Mouse (Mus musculus) retina, adult 2 months (tissue): ENCODE data around the gene Capn15.

ENCODE experiments used
- DNase-seq: peaks from one replicate; pipeline ENCODE4 v3.0.0-alpha.2; 2012; ENCODE audit warnings: low read depth, low spot score

Gene Capn15

DNA sequence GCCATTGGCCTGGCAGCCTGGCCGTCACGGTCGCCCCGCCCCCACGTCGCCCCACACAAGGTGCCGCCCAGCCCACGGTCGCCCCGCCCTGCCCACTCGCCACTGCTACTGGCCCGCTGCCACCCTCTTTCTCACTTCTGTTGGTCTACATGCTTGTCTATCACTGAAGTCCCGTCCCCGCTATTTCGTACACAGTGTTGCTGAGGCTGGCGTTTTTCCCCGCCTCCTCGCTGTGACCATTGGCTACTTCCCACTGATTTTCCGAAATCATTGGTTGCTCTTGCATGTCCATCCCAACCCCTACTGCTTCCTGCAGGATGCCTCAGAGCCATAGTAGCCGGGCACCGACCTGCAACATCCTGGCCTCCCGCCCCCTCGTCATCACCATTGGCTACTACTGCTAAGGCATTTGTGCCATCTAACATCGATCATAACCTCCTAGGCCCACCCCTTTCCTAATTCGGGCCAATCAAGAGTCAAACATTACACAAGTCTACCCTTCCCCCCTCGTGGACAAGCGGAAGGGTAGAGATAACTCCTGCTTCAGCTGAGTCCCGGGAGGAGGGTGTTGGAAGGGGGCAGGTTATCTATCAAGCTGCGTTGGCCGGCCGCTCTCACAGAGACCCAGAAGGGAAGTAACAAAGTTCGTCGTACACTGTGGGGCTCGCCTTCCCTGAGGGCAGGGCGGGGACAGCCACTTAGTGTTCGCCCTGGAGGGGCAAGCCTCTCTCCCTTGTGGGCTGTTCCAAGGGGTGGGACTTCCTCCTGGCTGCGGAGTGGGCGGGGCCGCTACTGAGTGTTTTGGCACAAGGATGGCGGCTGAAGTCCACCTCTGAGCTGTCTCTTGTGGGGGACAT, 65.6 kb downstream of the Capn15 start:
- DNase-seq = peak; percentile 99

DNA sequence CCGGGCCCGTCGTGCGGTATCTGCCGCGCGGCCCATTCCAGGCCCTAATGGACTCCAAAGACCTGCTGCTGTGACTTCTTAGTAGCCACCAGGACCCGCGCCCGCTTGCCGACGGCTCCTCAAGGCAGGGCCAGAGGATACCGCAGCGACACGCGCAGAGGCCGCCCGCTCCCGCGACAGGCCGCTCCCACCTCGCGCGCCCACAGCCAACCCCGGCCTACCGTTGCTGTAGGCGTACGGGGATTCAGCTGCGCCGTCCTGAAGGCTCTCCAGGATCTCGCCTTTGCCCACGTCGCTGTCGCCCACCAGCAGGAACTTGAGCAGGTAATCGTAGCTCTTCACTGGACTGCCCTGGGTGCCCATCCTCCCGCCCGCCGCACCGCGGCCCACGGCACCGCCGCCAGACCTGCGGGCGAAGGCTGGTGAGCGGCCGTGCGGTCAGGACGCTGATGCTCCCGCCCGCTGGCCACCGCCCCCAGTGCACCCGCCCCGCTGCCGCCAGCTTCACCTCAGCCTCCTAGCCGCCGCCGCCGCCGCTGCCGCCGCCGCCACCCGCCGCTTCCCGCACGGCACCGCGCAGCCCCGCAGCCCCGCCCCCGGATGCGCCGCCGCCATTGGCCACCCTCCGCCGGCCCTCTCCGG, 66.3 kb downstream of the Capn15 start, which contains the start of gene Rab40c:
TSS of gene Rab40c (minus strand) at position 584 of the 642 bp plus-strand sequence.
- DNase-seq = no peak

DNA sequence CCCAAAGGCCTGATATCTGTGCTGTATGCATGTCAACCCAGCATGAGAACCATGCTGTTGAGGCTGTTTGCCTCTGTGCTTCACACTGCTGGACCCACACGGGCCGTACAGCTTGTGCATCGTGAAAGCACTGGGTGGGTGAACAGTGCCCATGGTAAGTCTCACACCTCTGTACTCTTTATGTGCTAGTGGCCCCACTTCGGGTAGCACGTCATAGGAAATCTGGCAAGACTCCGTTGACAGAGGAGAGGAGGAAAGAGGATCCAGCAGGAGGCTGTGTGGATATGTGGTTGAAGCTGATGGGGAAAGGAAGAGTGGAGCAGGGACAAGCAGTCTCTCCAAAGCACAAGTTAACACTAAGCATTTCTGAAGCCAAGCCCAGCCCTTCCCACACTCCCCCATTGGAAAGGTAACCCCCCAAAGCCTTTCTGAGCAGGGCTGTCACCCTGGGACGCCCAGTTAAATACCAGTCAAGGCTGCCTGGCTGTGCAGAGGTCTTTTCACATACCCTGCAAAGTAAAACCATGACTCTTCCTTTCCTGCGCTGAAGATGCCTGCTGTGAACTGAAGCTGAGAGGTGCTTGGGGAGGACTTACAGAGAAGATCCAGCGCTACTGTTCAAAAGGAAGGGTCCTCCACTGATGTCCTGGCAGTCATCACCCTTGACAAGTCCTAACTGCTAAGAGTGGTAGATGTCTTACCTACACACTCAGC, 67.4 kb downstream of the Capn15 start:
- no peak for DNase-seq

DNA sequence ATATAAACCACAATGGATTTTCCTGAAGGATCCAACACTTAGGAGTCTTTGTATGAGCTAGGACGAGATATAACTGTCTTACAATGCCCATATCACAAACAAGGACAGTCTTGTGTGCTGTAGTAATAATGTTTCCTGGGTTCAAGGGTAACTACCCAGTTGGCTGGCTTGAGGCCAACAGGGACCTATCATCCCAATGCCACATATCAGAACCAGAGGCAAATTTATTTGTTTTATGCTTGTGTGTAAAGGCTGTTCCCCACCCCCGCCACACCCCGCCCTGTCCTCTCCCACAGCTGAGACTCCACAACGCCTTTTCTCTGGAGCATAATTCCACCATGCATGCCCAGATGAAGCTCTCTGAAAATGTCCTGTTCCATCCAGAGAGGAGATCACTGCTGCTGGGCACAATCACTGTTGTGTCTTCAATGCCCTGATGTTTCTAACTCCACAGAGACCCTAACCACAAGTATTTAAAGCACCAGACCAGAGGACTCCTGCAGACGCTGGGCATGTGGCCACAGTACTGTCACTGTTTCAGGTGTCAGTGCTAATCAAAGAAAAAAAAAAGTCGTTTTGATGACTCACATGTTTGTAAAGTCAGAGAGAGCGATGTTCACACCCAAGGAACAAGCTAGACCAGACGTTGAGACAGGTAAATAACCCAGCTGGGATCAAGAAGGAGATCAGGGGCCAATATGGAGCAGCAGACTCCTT, 68.5 kb downstream of the Capn15 start:
- DNase-seq = no peak

DNA sequence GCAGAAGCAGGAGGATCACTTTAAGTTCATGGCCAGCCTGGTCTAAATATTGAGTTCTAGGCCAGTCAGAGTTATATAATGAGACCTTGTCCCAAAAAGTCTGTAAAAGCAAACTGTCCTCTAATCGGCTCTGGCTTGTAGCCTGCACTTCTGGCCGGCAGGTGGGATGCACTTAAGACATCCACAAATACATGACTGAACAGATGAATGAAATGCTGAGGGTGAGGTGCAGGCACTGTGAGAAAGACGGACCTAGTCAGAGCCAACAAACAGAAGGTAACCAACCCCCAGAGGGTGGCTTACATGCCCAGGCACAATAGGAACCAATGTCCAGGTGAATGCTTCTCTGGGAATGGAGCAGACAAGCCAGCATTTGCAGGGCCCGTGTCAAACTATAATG, 71.3 kb downstream of the Capn15 start:
- no peak for DNase-seq

DNA sequence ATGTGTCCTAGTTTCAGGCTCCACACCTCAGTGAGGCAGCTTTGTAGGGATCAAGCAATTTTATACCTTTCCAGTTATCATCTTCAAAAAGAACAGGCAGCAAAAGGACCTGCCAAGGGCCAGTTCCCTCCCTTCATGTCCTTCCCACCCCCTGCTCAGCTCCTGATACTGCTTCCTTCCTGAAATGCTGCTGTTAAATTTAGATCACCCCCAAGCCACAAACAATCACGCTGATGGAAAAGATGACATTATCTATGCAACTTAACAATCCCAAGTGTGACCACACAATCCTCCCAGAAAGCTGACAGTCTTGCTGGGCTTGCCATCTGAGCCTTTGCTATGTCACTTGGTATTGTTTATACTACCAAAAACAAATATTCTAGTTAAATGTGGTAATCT, 71.7 kb downstream of the Capn15 start:
- DNase-seq = no peak

DNA sequence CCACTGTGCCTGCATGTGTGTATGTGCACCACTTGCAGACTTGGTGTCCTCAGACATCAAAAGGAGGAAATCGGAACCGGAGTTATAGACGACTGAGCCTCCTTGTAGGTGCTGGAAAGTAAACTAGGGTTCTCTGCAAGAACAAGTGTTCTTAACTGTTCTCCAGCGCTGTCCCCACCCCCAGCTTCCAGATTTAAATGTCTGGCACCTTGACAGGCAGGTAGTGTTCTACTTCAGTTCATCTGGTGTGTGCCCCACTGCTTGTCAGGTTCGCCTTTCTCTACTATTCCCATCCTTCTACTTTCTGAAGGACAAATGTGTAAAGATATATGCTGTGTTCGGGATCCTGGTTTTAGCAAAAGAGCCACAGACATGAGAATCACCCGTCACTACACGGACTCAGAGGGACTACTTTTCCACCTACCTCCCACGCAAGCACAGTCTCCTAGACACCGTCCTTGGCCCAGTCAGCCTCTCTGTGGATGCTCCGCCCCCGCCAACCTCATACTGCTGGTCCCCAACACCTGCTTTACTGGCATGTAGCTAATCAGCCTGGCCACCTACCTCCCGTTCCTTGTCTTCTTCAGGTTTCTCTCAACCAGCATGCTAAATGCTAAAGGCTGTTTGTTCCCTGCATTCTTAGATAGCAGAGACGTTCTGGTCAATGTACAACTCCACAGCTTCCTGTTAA, 72.3 kb downstream of the Capn15 start:
- DNase-seq = no peak

DNA sequence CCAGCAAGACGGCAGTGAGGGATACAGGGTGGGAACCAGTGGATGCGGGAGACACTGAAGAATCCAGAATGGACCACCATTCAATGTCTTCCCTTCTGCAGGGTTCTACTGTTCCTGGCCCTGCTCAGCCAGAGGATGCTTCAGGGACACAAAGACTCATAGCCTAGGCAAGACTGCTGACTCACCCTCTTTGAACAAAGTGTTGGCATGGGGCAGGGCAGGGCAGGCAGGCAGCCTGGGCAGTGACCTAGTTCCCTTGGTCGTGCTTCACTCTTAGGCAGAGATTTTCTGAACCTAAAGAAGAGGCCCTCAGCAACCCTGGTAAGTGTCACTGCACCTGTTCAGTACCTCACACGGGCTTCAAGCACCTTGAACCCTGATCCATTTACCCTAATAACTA, 73.8 kb downstream of the Capn15 start:
- no peak for DNase-seq
